Mouse (Mus musculus): ENCODE data around the gene Lmbrd2.

- TF ChIP-seq CTCF (IDR thresholded peaks at IDR 0.05; ENCODE audit: control insufficient read depth, insufficient read depth, insufficient read length) (no peak), USF1 (IDR thresholded peaks at IDR 0.05; ENCODE audit: low read depth) (no peak), MAX (IDR thresholded peaks at IDR 0.05) (no peak), CEBPB (IDR thresholded peaks at IDR 0.05; ENCODE audit: low read depth) (no peak), FOSL1 (IDR thresholded peaks at IDR 0.05; ENCODE audit: insufficient read depth, low read length, poor library complexity, severe bottlenecking) (no peak), MYOD1 (IDR thresholded peaks at IDR 0.05; ENCODE audit: control insufficient read depth, insufficient read length, low read depth) (no peak)
Measured at GRCm38 (mm10) chr15:9162557-9163070, 22.3 kb downstream of the Lmbrd2 start.
